Comparison of ENCODE assay signal across 15 mouse cellular contexts in genomic region chr12:71429561-71430200, GRCm38 (mm10).
DNase-seq lines count a peak whose midpoint lies in the region; ATAC-seq lines count a peak whose summit lies in the region.
"Had no signal": no experiment of that assay in that cellular context is flagged by ENCODE, and none has a peak within 500 bp of the region (broad histone marks: within the 10 kb centered on the region; RNA-seq: fewer than 3 reads in every experiment).

No protein-coding gene starts in this region.

- ATAC-seq in hindbrain, embryonic 11.5 days (ENCODE audit: low FRiP score), result peak; percentile 74; the same call in 1 of the 2 replicates
- ATAC-seq in neural tube, embryonic 15.5 days (ENCODE audit: low FRiP score), result no peak
- no peak for ATAC-seq in intestine, embryonic 15.5 days
- no peak for ATAC-seq in erythroid progenitor cell, adult 5-6 weeks (replicated peaks; ENCODE audit: low FRiP score, poor library complexity, severe bottlenecking)
- ATAC-seq: lung, postnatal 0 days had no signal

- H3K4me1 ChIP-seq in hindbrain, embryonic 11.5 days (replicated peaks; ENCODE audit: control insufficient read depth, insufficient read depth, low read length), result peaks cover 9% of the 10 kb centered on the region
- peaks cover 27% of the 10 kb centered on the region for H3K4me1 ChIP-seq in neural tube, embryonic 15.5 days
- peaks cover 18% of the 10 kb centered on the region for H3K4me1 ChIP-seq in intestine, embryonic 15.5 days (replicated peaks)

- H3K9ac ChIP-seq in hindbrain, embryonic 11.5 days (ENCODE audit: low read depth, low read length), result no peak overlapping the region
- no peak overlapping the region for H3K9ac ChIP-seq in neural tube, embryonic 15.5 days (replicated peaks)
- no peak overlapping the region for H3K9ac ChIP-seq in intestine, embryonic 15.5 days
- H3K9ac ChIP-seq: limb, embryonic 13.5 days had no signal

- H3K4me3 ChIP-seq in hindbrain, embryonic 11.5 days (ENCODE audit: low read depth, low read length), result no peak overlapping the region
- no peak overlapping the region for H3K4me3 ChIP-seq in neural tube, embryonic 15.5 days (replicated peaks)
- no peak overlapping the region for H3K4me3 ChIP-seq in intestine, embryonic 15.5 days (replicated peaks)
- H3K4me3 ChIP-seq: erythroblast, embryonic 14.5 days; limb, embryonic 13.5 days had no signal

- H3K4me2 ChIP-seq in hindbrain, embryonic 11.5 days (replicated peaks; ENCODE audit: low read depth, low read length), result no peak overlapping the region
- no peak overlapping the region for H3K4me2 ChIP-seq in neural tube, embryonic 15.5 days
- H3K4me2 ChIP-seq in intestine, embryonic 15.5 days (replicated peaks), result no peak overlapping the region
- H3K4me2 ChIP-seq: limb, embryonic 13.5 days had no signal

- no peaks in the 10 kb centered on the region for H3K9me3 ChIP-seq in hindbrain, embryonic 11.5 days (ENCODE audit: control insufficient read depth, low read length)
- no peaks in the 10 kb centered on the region for H3K9me3 ChIP-seq in neural tube, embryonic 15.5 days (replicated peaks)
- no peaks in the 10 kb centered on the region for H3K9me3 ChIP-seq in intestine, embryonic 15.5 days
- H3K9me3 ChIP-seq: limb, embryonic 13.5 days had no signal

- peak overlapping the region; percentile 63; the same call in 1 of the 2 replicates for H3K27ac ChIP-seq in hindbrain, embryonic 11.5 days (ENCODE audit: low read depth, low read length)
- 0 out of 2 replicates have a peak overlapping the region, but pooled peaks have one; percentile 10 for H3K27ac ChIP-seq in neural tube, embryonic 15.5 days (replicated peaks)
- no peak overlapping the region for H3K27ac ChIP-seq in intestine, embryonic 15.5 days
- H3K27ac ChIP-seq: limb, embryonic 13.5 days had no signal

- peak; percentile 16 to 30 for DNase-seq in kidney, postnatal 36 days
- DNase-seq in kidney, postnatal 10 days, result no peak
- peak; percentile 92 for DNase-seq in embryo, embryonic 10 days (ENCODE audit: low spot score)
- DNase-seq in hindbrain, embryonic 11.5 days (ENCODE audit: low spot score), result peak; percentile 70
- no peak for DNase-seq in left cerebral cortex, postnatal 36 days (ENCODE audit: low spot score in 2 of 2)
- DNase-seq: adrenal gland, adult 2 months; heart, postnatal 36 days; layer of hippocampus, adult 9-11 months had no signal

- 21% methylated on average over 13 of the region's 13 CpGs for WGBS in hindbrain, embryonic 11.5 days
- WGBS in neural tube, embryonic 15.5 days, result 13% methylated on average over 13 of the region's 13 CpGs
- 39% methylated on average over 13 of the region's 13 CpGs for WGBS in intestine, embryonic 15.5 days

- no peaks in the 10 kb centered on the region for H3K36me3 ChIP-seq in hindbrain, embryonic 11.5 days (ENCODE audit: control insufficient read depth, insufficient read depth, low read length)
- H3K36me3 ChIP-seq in neural tube, embryonic 15.5 days, result no peaks in the 10 kb centered on the region
- no peaks in the 10 kb centered on the region for H3K36me3 ChIP-seq in intestine, embryonic 15.5 days
- H3K36me3 ChIP-seq: limb, embryonic 13.5 days had no signal

- intact Hi-C loops in left cerebral cortex, postnatal 36 days (cut with DNase I), result no loop called here

- H3K27me3 ChIP-seq in hindbrain, embryonic 11.5 days (ENCODE audit: control insufficient read depth, insufficient read depth, low read length), result no peaks in the 10 kb centered on the region
- no peaks in the 10 kb centered on the region for H3K27me3 ChIP-seq in neural tube, embryonic 15.5 days (replicated peaks)
- H3K27me3 ChIP-seq in intestine, embryonic 15.5 days (replicated peaks), result no peaks in the 10 kb centered on the region
- H3K27me3 ChIP-seq: CH12.LX had no signal

Comparison
In these comparisons a context has a peak if more than half of its experiments do, and no peak if none do; other contexts are left out.
1. DNase-seq: peak in kidney, postnatal 36 days (2 of 2), embryo, embryonic 10 days (single experiment) and hindbrain, embryonic 11.5 days (single experiment); none in kidney, postnatal 10 days (single experiment) and left cerebral cortex, postnatal 36 days (0 of 2).